12 mouse cellular contexts compared by ENCODE assay signal in genomic region chr1:183265921-183266467, GRCm38 (mm10). TPM values are rescaled to one million over a fixed set of nuclear protein-coding genes. Genes with fewer than 3 reads are reported as not detected.
DNase-seq lines count a peak whose midpoint lies in the region; ATAC-seq lines count a peak whose summit lies in the region.
"Had no signal": no experiment of that assay in that cellular context is flagged by ENCODE, and none has a peak within 500 bp of the region (broad histone marks: within the 10 kb centered on the region; RNA-seq: fewer than 3 reads in every experiment).

No protein-coding gene starts in this region.

- no peak overlapping the region; the same call in 1 of the 2 replicates for H3K4me2 ChIP-seq in heart, embryonic 12.5 days
- H3K4me2 ChIP-seq in intestine, embryonic 15.5 days (replicated peaks) = no peak overlapping the region
- H3K4me2 ChIP-seq: forebrain, embryonic 13.5 days; hindbrain, embryonic 14.5 days; midbrain, embryonic 12.5 days had no signal

- H3K9ac ChIP-seq in heart, embryonic 12.5 days = no peak overlapping the region
- no peak overlapping the region for H3K9ac ChIP-seq in intestine, embryonic 15.5 days
- H3K9ac ChIP-seq: forebrain, embryonic 13.5 days; hindbrain, embryonic 14.5 days; midbrain, embryonic 12.5 days had no signal

- no peak overlapping the region for H3K27ac ChIP-seq in heart, embryonic 12.5 days (ENCODE audit: poor library complexity, severe bottlenecking)
- peak overlapping the region; percentile 37 for H3K27ac ChIP-seq in limb, embryonic 10.5 days
- no peak overlapping the region for H3K27ac ChIP-seq in intestine, embryonic 15.5 days
- H3K27ac ChIP-seq: forebrain, embryonic 13.5 days; hindbrain, embryonic 14.5 days; midbrain, embryonic 12.5 days had no signal

- no peaks in the 10 kb centered on the region for H3K36me3 ChIP-seq in heart, embryonic 12.5 days
- H3K36me3 ChIP-seq in limb, embryonic 10.5 days = no peaks in the 10 kb centered on the region
- no peaks in the 10 kb centered on the region for H3K36me3 ChIP-seq in intestine, embryonic 15.5 days
- H3K36me3 ChIP-seq: midbrain, embryonic 12.5 days had no signal

- 58% methylated on average over 14 of the region's 14 CpGs for WGBS in heart, embryonic 12.5 days
- 67% methylated on average over 14 of the region's 14 CpGs for WGBS in limb, embryonic 10.5 days
- 64% methylated on average over 14 of the region's 14 CpGs for WGBS in intestine, embryonic 15.5 days

- H3K9me3 ChIP-seq in heart, embryonic 12.5 days (replicated peaks) = no peaks in the 10 kb centered on the region
- no peaks in the 10 kb centered on the region for H3K9me3 ChIP-seq in limb, embryonic 10.5 days (replicated peaks)
- H3K9me3 ChIP-seq in intestine, embryonic 15.5 days = no peaks in the 10 kb centered on the region
- H3K9me3 ChIP-seq: forebrain, embryonic 13.5 days; midbrain, embryonic 12.5 days had no signal

- H3K4me3 ChIP-seq in heart, embryonic 12.5 days = no peak overlapping the region
- H3K4me3 ChIP-seq in limb, embryonic 10.5 days = no peak overlapping the region
- H3K4me3 ChIP-seq in intestine, embryonic 15.5 days (replicated peaks) = no peak overlapping the region
- H3K4me3 ChIP-seq: forebrain, embryonic 13.5 days; midbrain, embryonic 12.5 days had no signal

- peaks cover 16% of the 10 kb centered on the region for H3K4me1 ChIP-seq in heart, embryonic 12.5 days (replicated peaks)
- H3K4me1 ChIP-seq in limb, embryonic 10.5 days = peaks cover 8% of the 10 kb centered on the region
- no peaks in the 10 kb centered on the region for H3K4me1 ChIP-seq in intestine, embryonic 15.5 days (replicated peaks)
- H3K4me1 ChIP-seq: forebrain, embryonic 13.5 days; midbrain, embryonic 12.5 days had no signal

- DNase-seq in heart, adult 11 months = peak; percentile 86
- peak; percentile 18 to 53 for DNase-seq in CD8-positive naive resting alpha-beta T cell, adult 2 months (ENCODE audit: low read depth in 2 of 2, low spot score in 2 of 2)
- no peak for DNase-seq in limb, embryonic 10.5 days (ENCODE audit: low spot score)
- no peak for DNase-seq in right cerebral cortex, adult 2 months (ENCODE audit: low spot score in 2 of 2)
- no peak for DNase-seq in retina, postnatal 1 day
- DNase-seq: cerebellum, postnatal 10 days had no signal

- no peak for ATAC-seq in heart, embryonic 12.5 days (ENCODE audit: insufficient number of reproducible peaks, low FRiP score)
- peak; percentile 60 for ATAC-seq in monocyte, adult 5-6 weeks (replicated peaks; ENCODE audit: insufficient number of reproducible peaks, low FRiP score, low TSS enrichment, poor library complexity, severe bottlenecking)
- ATAC-seq in intestine, embryonic 15.5 days = no peak; the same call in 1 of the 2 replicates
- ATAC-seq: forebrain, embryonic 13.5 days had no signal

- H3K27me3 ChIP-seq in heart, embryonic 12.5 days (replicated peaks) = no peaks in the 10 kb centered on the region
- no peaks in the 10 kb centered on the region for H3K27me3 ChIP-seq in limb, embryonic 10.5 days (ENCODE audit: low read depth, poor library complexity, severe bottlenecking)
- no peaks in the 10 kb centered on the region for H3K27me3 ChIP-seq in intestine, embryonic 15.5 days (replicated peaks)
- H3K27me3 ChIP-seq: forebrain, embryonic 13.5 days; midbrain, embryonic 12.5 days had no signal

RNA-seq across cellular contexts. Expression of gene Aida, which starts 30.4 kb away (rescaled TPM):
- 31.4 and 40.8 TPM in 2 replicates for polyA plus RNA-seq in heart, embryonic 12.5 days (2016; fragmentation: Nextera tagmentation; extraction: Ambion mirVana)
- 45.1 and 45.7 TPM in 2 replicates for polyA plus RNA-seq in limb, embryonic 10.5 days (2016; fragmentation: Nextera tagmentation; extraction: Ambion mirVana)
- total RNA-seq in monocyte, adult 5-6 weeks (2017) = 84.3 to 93.7 TPM (median 84.8 TPM) in 3 replicates
- 33.5 and 42.4 TPM in 2 replicates for polyA plus RNA-seq in intestine, embryonic 15.5 days (2015; fragmentation: Nextera tagmentation; extraction: Ambion mirVana)

RNA-seq across cellular contexts. Expression of gene Brox, which starts 31.1 kb away (rescaled TPM):
- polyA plus RNA-seq in heart, embryonic 12.5 days (2016; fragmentation: Nextera tagmentation; extraction: Ambion mirVana) = 45.6 and 47.6 TPM in 2 replicates
- polyA plus RNA-seq in limb, embryonic 10.5 days (2016; fragmentation: Nextera tagmentation; extraction: Ambion mirVana) = 29.8 and 35.1 TPM in 2 replicates
- 67.0 to 80.6 TPM (median 72.1 TPM) in 3 replicates for total RNA-seq in monocyte, adult 5-6 weeks (2017)
- polyA plus RNA-seq in intestine, embryonic 15.5 days (2015; fragmentation: Nextera tagmentation; extraction: Ambion mirVana) = 36.3 and 41.6 TPM in 2 replicates

RNA-seq across cellular contexts. Expression of gene Disp1, which starts 44.7 kb away (rescaled TPM):
- 10.9 and 12.4 TPM in 2 replicates for polyA plus RNA-seq in heart, embryonic 12.5 days (2016; fragmentation: Nextera tagmentation; extraction: Ambion mirVana)
- 21.8 and 23.1 TPM in 2 replicates for polyA plus RNA-seq in limb, embryonic 10.5 days (2016; fragmentation: Nextera tagmentation; extraction: Ambion mirVana)
- 3.6 to 12.6 TPM (median 6.5 TPM) in 3 replicates for total RNA-seq in monocyte, adult 5-6 weeks (2017)
- 9.5 and 11.0 TPM in 2 replicates for polyA plus RNA-seq in intestine, embryonic 15.5 days (2015; fragmentation: Nextera tagmentation; extraction: Ambion mirVana)

Comparison
In these comparisons a context has a peak if more than half of its experiments do, and no peak if none do; other contexts are left out.
1. DNase-seq: peak in heart, adult 11 months (single experiment) and CD8-positive naive resting alpha-beta T cell, adult 2 months (2 of 2); none in limb, embryonic 10.5 days (single experiment), right cerebral cortex, adult 2 months (0 of 2) and retina, postnatal 1 day (single experiment).